Mouse (Mus musculus) liver, embryonic 18 days (tissue): Measurements from ENCODE around the gene Phtf1. TPM values are rescaled to one million over a fixed set of nuclear protein-coding genes. Genes with fewer than 3 reads are reported as not detected.

Experiments
- polyA plus RNA-seq: library from polyadenylated mRNA; depleted of rRNA; stranded (reverse); fragments of >200 nt; gene quantifications from 2 replicates; pipeline ENCODE4 v1.2.3, GENCODE M21; 2012; rRNA removed

Gene Phtf1
- polyA plus RNA-seq: 2.4 and 2.8 TPM in 2 replicates

GRCm38 (mm10) chr3:103967861-103968691, at the start of gene Phtf1:
TSS of gene Phtf1 (plus strand) at chr3:103968110.

Other genes starting within 250 kb of the Phtf1 start
- gene Olfml3, start 230.1 kb upstream of the Phtf1 start, polyA plus RNA-seq: 1.6 and 1.8 TPM in 2 replicates
- not detected in 2 replicates for gene Gm10964, start 228.7 kb upstream of the Phtf1 start, polyA plus RNA-seq
- gene Hipk1, start 176.5 kb upstream of the Phtf1 start, polyA plus RNA-seq: 18.2 and 20.5 TPM in 2 replicates
- 9.1 and 10.6 TPM in 2 replicates for gene Dclre1b, start 158.7 kb upstream of the Phtf1 start, polyA plus RNA-seq
- gene Ap4b1, start 158.6 kb upstream of the Phtf1 start, polyA plus RNA-seq: 14.1 and 14.6 TPM in 2 replicates
- 0.30 and 0.58 TPM in 2 replicates for gene Gm43064, start 158.5 kb upstream of the Phtf1 start, polyA plus RNA-seq
- gene Bcl2l15, start 135.5 kb upstream of the Phtf1 start, polyA plus RNA-seq: 1.3 TPM in 2 replicates
- gene Ptpn22, start 108.3 kb upstream of the Phtf1 start, polyA plus RNA-seq: 2.2 and 2.5 TPM in 2 replicates
- gene Rsbn1, start 54.0 kb upstream of the Phtf1 start, polyA plus RNA-seq: 3.0 and 3.4 TPM in 2 replicates